In genomic region chr2:74763245-74763735, GRCm38 (mm10) we compare ENCODE assay signal across 11 mouse cellular contexts. TPM values are rescaled to one million over a fixed set of nuclear protein-coding genes. Genes with fewer than 3 reads are reported as not detected.
DNase-seq lines count a peak whose midpoint lies in the region; ATAC-seq lines count a peak whose summit lies in the region.
"Had no signal": no experiment of that assay in that cellular context is flagged by ENCODE, and none has a peak within 500 bp of the region (broad histone marks: within the 10 kb centered on the region; RNA-seq: fewer than 3 reads in every experiment).

No protein-coding gene starts in this region.

- H3K27ac ChIP-seq in heart, embryonic 12.5 days (ENCODE audit: poor library complexity, severe bottlenecking) = no peak overlapping the region
- H3K27ac ChIP-seq in brown adipose tissue, adult 24 weeks (replicated peaks; ENCODE audit: low read depth, low read length) = no peak overlapping the region
- H3K27ac ChIP-seq in hindbrain, embryonic 14.5 days = no peak overlapping the region
- no peak overlapping the region for H3K27ac ChIP-seq in midbrain, embryonic 13.5 days

- under 1% methylated on average over 48 of the region's 53 CpGs for WGBS in heart, embryonic 12.5 days
- 1% methylated on average over 53 of the region's 53 CpGs for WGBS in hindbrain, embryonic 14.5 days
- WGBS in midbrain, embryonic 13.5 days = 1% methylated on average over 38 of the region's 53 CpGs

- H3K4me2 ChIP-seq in heart, embryonic 12.5 days = peak overlapping the region; percentile 83
- H3K4me2 ChIP-seq in hindbrain, embryonic 14.5 days (replicated peaks) = peak overlapping the region; percentile 96
- H3K4me2 ChIP-seq in midbrain, embryonic 13.5 days (replicated peaks) = peak overlapping the region; percentile 86

- ATAC-seq in heart, embryonic 12.5 days (ENCODE audit: insufficient number of reproducible peaks, low FRiP score) = no peak
- peak; percentile 40 for ATAC-seq in hindbrain, embryonic 14.5 days (ENCODE audit: low FRiP score)
- peak; percentile 37; the same call in 1 of the 2 replicates for ATAC-seq in midbrain, embryonic 13.5 days
- ATAC-seq in megakaryocyte progenitor cell, adult 5-6 weeks (replicated peaks; ENCODE audit: poor library complexity) = no peak

- H3K27me3 ChIP-seq in heart, embryonic 12.5 days (replicated peaks) = peaks cover 77% of the 10 kb centered on the region
- peaks cover 78% of the 10 kb centered on the region for H3K27me3 ChIP-seq in hindbrain, embryonic 14.5 days (ENCODE audit: control insufficient read depth, insufficient read depth, low read length)
- peaks cover 87% of the 10 kb centered on the region for H3K27me3 ChIP-seq in midbrain, embryonic 13.5 days
- H3K27me3 ChIP-seq: CH12.LX had no signal

- peak overlapping the region; percentile 29; the same call in 1 of the 2 replicates for H3K9ac ChIP-seq in heart, embryonic 12.5 days
- peak overlapping the region; percentile 34; the same call in 1 of the 2 replicates for H3K9ac ChIP-seq in hindbrain, embryonic 14.5 days
- 0 out of 2 replicates have a peak overlapping the region, but pooled peaks have one; percentile 11 for H3K9ac ChIP-seq in midbrain, embryonic 13.5 days (replicated peaks)

- no peak for DNase-seq in heart, adult 18-20 months
- no peak for DNase-seq in hindbrain, embryonic 14.5 days (ENCODE audit: low spot score)
- DNase-seq in thymus, postnatal 25 days = no peak
- no peak for DNase-seq in Muller cell, postnatal 12 days (ENCODE audit: inconsistent ontology term)

- H3K9me3 ChIP-seq in heart, embryonic 12.5 days (replicated peaks) = no peaks in the 10 kb centered on the region
- H3K9me3 ChIP-seq in hindbrain, embryonic 14.5 days (ENCODE audit: control insufficient read depth, low read length) = no peaks in the 10 kb centered on the region
- H3K9me3 ChIP-seq in midbrain, embryonic 13.5 days = no peaks in the 10 kb centered on the region

- H3K4me3 ChIP-seq in heart, embryonic 12.5 days = peak overlapping the region; percentile 50
- H3K4me3 ChIP-seq in brown adipose tissue, adult 24 weeks (ENCODE audit: insufficient read depth, low read depth, low read length) = peak overlapping the region; percentile 51
- H3K4me3 ChIP-seq in hindbrain, embryonic 14.5 days (replicated peaks; ENCODE audit: low read length) = peak overlapping the region; percentile 57
- H3K4me3 ChIP-seq in midbrain, embryonic 13.5 days (replicated peaks) = peak overlapping the region; percentile 51

- no peaks in the 10 kb centered on the region for H3K36me3 ChIP-seq in heart, embryonic 12.5 days
- no peaks in the 10 kb centered on the region for H3K36me3 ChIP-seq in hindbrain, embryonic 14.5 days (replicated peaks; ENCODE audit: control insufficient read depth, insufficient read depth)
- H3K36me3 ChIP-seq in midbrain, embryonic 13.5 days = no peaks in the 10 kb centered on the region

- H3K4me1 ChIP-seq in heart, embryonic 12.5 days (replicated peaks) = peaks cover 18% of the 10 kb centered on the region
- H3K4me1 ChIP-seq in brown adipose tissue, adult 24 weeks (ENCODE audit: control insufficient read depth, insufficient read depth, insufficient read length, low read length) = no peaks in the 10 kb centered on the region; the same call in 1 of the 2 replicates
- peaks cover 16% of the 10 kb centered on the region for H3K4me1 ChIP-seq in hindbrain, embryonic 14.5 days (replicated peaks; ENCODE audit: control insufficient read depth, insufficient read depth, low read length)
- H3K4me1 ChIP-seq in midbrain, embryonic 13.5 days (replicated peaks) = peaks cover 18% of the 10 kb centered on the region

RNA-seq across cellular contexts. Expression of gene Hoxd1, which starts 0.5 kb away (rescaled TPM):
- polyA plus RNA-seq in heart, embryonic 12.5 days (2016; fragmentation: Nextera tagmentation; extraction: Ambion mirVana) = not detected in 2 replicates
- total RNA-seq in heart, adult 18-20 months (2021) = not detected
- not detected in 2 replicates for polyA plus RNA-seq in brown adipose tissue, adult 24 weeks (2012; ENCODE audit: insufficient read depth, insufficient read length, missing spikeins)
- polyA plus RNA-seq in hindbrain, embryonic 14.5 days (2014; fragmentation: Nextera tagmentation; extraction: Ambion mirVana) = 0.64 and 0.76 TPM in 2 replicates
- 0.08 TPM in 1 of 2 replicates, not detected in the other for polyA plus RNA-seq in midbrain, embryonic 13.5 days (2015; fragmentation: Nextera tagmentation; extraction: Ambion mirVana)
- total RNA-seq in megakaryocyte progenitor cell, adult 5-6 weeks (2015) = not detected in 2 replicates
- total RNA-seq in megakaryocyte progenitor cell, adult 5-6 weeks (2017) = not detected in 2 replicates
- total RNA-seq: CH12.LX had no signal

RNA-seq across cellular contexts. Expression of gene Gm28230, which starts 36.8 kb away (rescaled TPM):
- 0.08 TPM in 1 of 2 replicates, not detected in the other for polyA plus RNA-seq in heart, embryonic 12.5 days (2016; fragmentation: Nextera tagmentation; extraction: Ambion mirVana)
- not detected for total RNA-seq in heart, adult 18-20 months (2021)
- not detected in 2 replicates for polyA plus RNA-seq in brown adipose tissue, adult 24 weeks (2012; ENCODE audit: insufficient read depth, insufficient read length, missing spikeins)
- 0.82 and 1.3 TPM in 2 replicates for polyA plus RNA-seq in hindbrain, embryonic 14.5 days (2014; fragmentation: Nextera tagmentation; extraction: Ambion mirVana)
- not detected in 2 replicates for polyA plus RNA-seq in midbrain, embryonic 13.5 days (2015; fragmentation: Nextera tagmentation; extraction: Ambion mirVana)
- not detected in 2 replicates for total RNA-seq in megakaryocyte progenitor cell, adult 5-6 weeks (2015)
- total RNA-seq in megakaryocyte progenitor cell, adult 5-6 weeks (2017) = not detected in 2 replicates
- total RNA-seq: left cerebral cortex, postnatal 10 days had no signal
- polyA plus RNA-seq: cortical plate, adult 2 months had no signal

RNA-seq across cellular contexts. Expression of gene Hoxd4, which starts 51.6 kb away (rescaled TPM):
- polyA plus RNA-seq in heart, embryonic 12.5 days (2016; fragmentation: Nextera tagmentation; extraction: Ambion mirVana) = 0.19 TPM in 1 of 2 replicates, not detected in the other
- under 1 TPM; 0.25 to 0.26 TPM for total RNA-seq in heart, adult 18-20 months (2021)
- 1.3 and 2.6 TPM in 2 replicates for polyA plus RNA-seq in brown adipose tissue, adult 24 weeks (2012; ENCODE audit: insufficient read depth, insufficient read length, missing spikeins)
- polyA plus RNA-seq in hindbrain, embryonic 14.5 days (2014; fragmentation: Nextera tagmentation; extraction: Ambion mirVana) = 3.1 and 4.3 TPM in 2 replicates
- not detected in 2 replicates for polyA plus RNA-seq in midbrain, embryonic 13.5 days (2015; fragmentation: Nextera tagmentation; extraction: Ambion mirVana)
- not detected in 2 replicates for total RNA-seq in megakaryocyte progenitor cell, adult 5-6 weeks (2015)
- total RNA-seq in megakaryocyte progenitor cell, adult 5-6 weeks (2017) = not detected in 2 replicates
- total RNA-seq: left cerebral cortex, postnatal 10 days had no signal
- polyA plus RNA-seq: cortical plate, adult 2 months had no signal

RNA-seq across cellular contexts. Expression of gene Hoxd3, which starts 51.6 kb away (rescaled TPM):
- polyA plus RNA-seq in heart, embryonic 12.5 days (2016; fragmentation: Nextera tagmentation; extraction: Ambion mirVana) = 2.5 and 3.1 TPM in 2 replicates
- not detected for total RNA-seq in heart, adult 18-20 months (2021)
- polyA plus RNA-seq in brown adipose tissue, adult 24 weeks (2012; ENCODE audit: insufficient read depth, insufficient read length, missing spikeins) = not detected in 2 replicates
- polyA plus RNA-seq in hindbrain, embryonic 14.5 days (2014; fragmentation: Nextera tagmentation; extraction: Ambion mirVana) = 44.9 and 55.1 TPM in 2 replicates
- polyA plus RNA-seq in midbrain, embryonic 13.5 days (2015; fragmentation: Nextera tagmentation; extraction: Ambion mirVana) = 0.17 TPM in 2 replicates
- not detected in 2 replicates for total RNA-seq in megakaryocyte progenitor cell, adult 5-6 weeks (2015)
- not detected in 2 replicates for total RNA-seq in megakaryocyte progenitor cell, adult 5-6 weeks (2017)
- total RNA-seq: left cerebral cortex, postnatal 10 days had no signal
- polyA plus RNA-seq: cortical plate, adult 2 months had no signal

RNA-seq across cellular contexts. Expression of gene Hoxd8, which starts 58.9 kb away (rescaled TPM):
- polyA plus RNA-seq in heart, embryonic 12.5 days (2016; fragmentation: Nextera tagmentation; extraction: Ambion mirVana) = 0.10 and 0.37 TPM in 2 replicates
- 1 to 10 TPM in 1 of 2 experiments, under 1 TPM in 1; 0.65 to 2.3 TPM for total RNA-seq in heart, adult 18-20 months (2021)
- 7.4 and 10.4 TPM in 2 replicates for polyA plus RNA-seq in brown adipose tissue, adult 24 weeks (2012; ENCODE audit: insufficient read depth, insufficient read length, missing spikeins)
- polyA plus RNA-seq in hindbrain, embryonic 14.5 days (2014; fragmentation: Nextera tagmentation; extraction: Ambion mirVana) = 2.1 and 3.3 TPM in 2 replicates
- polyA plus RNA-seq in midbrain, embryonic 13.5 days (2015; fragmentation: Nextera tagmentation; extraction: Ambion mirVana) = 0.08 TPM in 1 of 2 replicates, not detected in the other
- total RNA-seq in megakaryocyte progenitor cell, adult 5-6 weeks (2015) = not detected in 2 replicates
- total RNA-seq in megakaryocyte progenitor cell, adult 5-6 weeks (2017) = not detected in 2 replicates
- total RNA-seq: left cerebral cortex, postnatal 10 days had no signal
- polyA plus RNA-seq: cortical plate, adult 2 months had no signal

Comparison
In these comparisons a context has a peak if more than half of its experiments do, and no peak if none do; other contexts are left out.
1. ATAC-seq: peak in hindbrain, embryonic 14.5 days (single experiment) and midbrain, embryonic 13.5 days (single experiment); none in heart, embryonic 12.5 days (single experiment) and megakaryocyte progenitor cell, adult 5-6 weeks (single experiment).
2. Peak in every context shown above with its lines, with median percentiles within 50 percentile points of each other: H3K4me2 ChIP-seq, H3K4me3 ChIP-seq and H3K9ac ChIP-seq.